Mouse (Mus musculus): Measurements from ENCODE around the gene Cks2.
"Not testable (repeated sequence)": the region's sequence is repeated elsewhere in the genome, so short reads cannot be mapped to it uniquely, and the experiment has no call there.

Cks2 gene

GRCm38 (mm10) chr13:51644829-51645789 lies at the start of gene Cks2:
TSS of gene Cks2 (plus strand) at chr13:51645232.
- peak; percentile 99 for DNase-seq

GRCm38 (mm10) chr13:51595404-51595803 lies 49.6 kb upstream of the Cks2 start:
- DNase-seq = no peak

- no peak for DNase-seq
These were observed 47.0 kb upstream of the Cks2 start for GRCm38 (mm10) chr13:51598063-51598462.

GRCm38 (mm10) chr13:51600169-51600568 lies 44.9 kb upstream of the Cks2 start:
- DNase-seq = no peak

- no peak for DNase-seq
These were observed 42.3 kb upstream of the Cks2 start for GRCm38 (mm10) chr13:51602764-51603163.

- peak; percentile 55 for DNase-seq
These were observed 41.7 kb upstream of the Cks2 start for GRCm38 (mm10) chr13:51603221-51603893.

GRCm38 (mm10) chr13:51603894-51604244 lies 41.2 kb upstream of the Cks2 start:
- DNase-seq = no peak

- no peak for DNase-seq
These were observed 35.8 kb upstream of the Cks2 start for GRCm38 (mm10) chr13:51609231-51609630.

GRCm38 (mm10) chr13:51611060-51611459 lies 34.0 kb upstream of the Cks2 start:
- no peak for DNase-seq

- DNase-seq = no peak
These were observed 33.5 kb upstream of the Cks2 start for GRCm38 (mm10) chr13:51611500-51611899.

GRCm38 (mm10) chr13:51615815-51616214 lies 29.2 kb upstream of the Cks2 start:
- DNase-seq = peak; percentile 15

GRCm38 (mm10) chr13:51616417-51617044 lies 28.5 kb upstream of the Cks2 start:
- DNase-seq = no peak

- DNase-seq = no peak
These were observed 27.7 kb upstream of the Cks2 start for GRCm38 (mm10) chr13:51617306-51617705.

GRCm38 (mm10) chr13:51617861-51618260 lies 27.2 kb upstream of the Cks2 start:
- DNase-seq = peak; percentile 70

- no peak for DNase-seq
These were observed 26.4 kb upstream of the Cks2 start for GRCm38 (mm10) chr13:51618602-51619001.

- no peak for DNase-seq
These were observed 22.4 kb upstream of the Cks2 start for GRCm38 (mm10) chr13:51622626-51623025.

GRCm38 (mm10) chr13:51623678-51624077 lies 21.4 kb upstream of the Cks2 start:
- DNase-seq = no peak

- DNase-seq = no peak
These were observed 16.7 kb upstream of the Cks2 start for GRCm38 (mm10) chr13:51628273-51628848.

GRCm38 (mm10) chr13:51631354-51631992 lies 13.6 kb upstream of the Cks2 start:
- DNase-seq = no peak

GRCm38 (mm10) chr13:51632560-51633218 lies 12.3 kb upstream of the Cks2 start:
- no peak for DNase-seq

- DNase-seq = not testable (repeated sequence)
These were observed 9.6 kb upstream of the Cks2 start for GRCm38 (mm10) chr13:51635384-51635783.

GRCm38 (mm10) chr13:51638958-51639357 lies 6.1 kb upstream of the Cks2 start:
- peak; percentile 41 for DNase-seq
